Mouse (Mus musculus) monocyte, adult 5-6 weeks (primary cell): ENCODE results near the gene Ephb4. TPM values are rescaled to one million over a fixed set of nuclear protein-coding genes. Genes with fewer than 3 reads are reported as not detected.

ENCODE experiments used
- ATAC-seq: fragments of 153-309, 156-312 bp; replicated peaks from 2 replicates; pipeline ENCODE4 v1.8.0; 2017; ENCODE audit warnings: mild to moderate bottlenecking; ENCODE audit not compliant: low TSS enrichment, insufficient number of reproducible peaks, severe bottlenecking, poor library complexity, low FRiP score
- total RNA-seq: library from RNA; stranded (forward); fragments of 200-1000, 200-491, 200-594 nt; gene quantifications from 3 replicates; pipeline ENCODE4 v1.2.3, GENCODE M21; 2017

The Ephb4 gene
- total RNA-seq, 1 experiment from 2014 or later: not detected

GRCm38 (mm10) chr5:137350205-137351057, 522 bp downstream of the Ephb4 start:
- ATAC-seq: no peak

DNA sequence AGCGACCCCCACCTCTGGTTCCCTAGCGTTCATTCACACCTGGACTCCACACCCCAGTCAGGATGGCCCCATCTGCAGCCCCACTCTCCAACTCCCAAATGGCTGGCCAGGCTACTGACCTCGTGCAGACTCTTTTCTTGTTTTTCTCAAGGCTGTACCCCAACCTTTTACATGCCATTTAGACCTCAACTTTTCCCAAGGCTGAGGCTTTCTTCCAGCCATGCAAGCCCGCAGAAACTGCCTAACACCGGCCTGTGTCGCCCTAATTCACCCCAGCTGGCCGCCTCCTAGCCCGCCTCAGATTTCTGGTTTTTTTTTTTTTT, 1.1 kb downstream of the Ephb4 start:
- no peak for ATAC-seq

- no peak for ATAC-seq
Measured at GRCm38 (mm10) chr5:137351394-137351793, 1.5 kb downstream of the Ephb4 start.

DNA sequence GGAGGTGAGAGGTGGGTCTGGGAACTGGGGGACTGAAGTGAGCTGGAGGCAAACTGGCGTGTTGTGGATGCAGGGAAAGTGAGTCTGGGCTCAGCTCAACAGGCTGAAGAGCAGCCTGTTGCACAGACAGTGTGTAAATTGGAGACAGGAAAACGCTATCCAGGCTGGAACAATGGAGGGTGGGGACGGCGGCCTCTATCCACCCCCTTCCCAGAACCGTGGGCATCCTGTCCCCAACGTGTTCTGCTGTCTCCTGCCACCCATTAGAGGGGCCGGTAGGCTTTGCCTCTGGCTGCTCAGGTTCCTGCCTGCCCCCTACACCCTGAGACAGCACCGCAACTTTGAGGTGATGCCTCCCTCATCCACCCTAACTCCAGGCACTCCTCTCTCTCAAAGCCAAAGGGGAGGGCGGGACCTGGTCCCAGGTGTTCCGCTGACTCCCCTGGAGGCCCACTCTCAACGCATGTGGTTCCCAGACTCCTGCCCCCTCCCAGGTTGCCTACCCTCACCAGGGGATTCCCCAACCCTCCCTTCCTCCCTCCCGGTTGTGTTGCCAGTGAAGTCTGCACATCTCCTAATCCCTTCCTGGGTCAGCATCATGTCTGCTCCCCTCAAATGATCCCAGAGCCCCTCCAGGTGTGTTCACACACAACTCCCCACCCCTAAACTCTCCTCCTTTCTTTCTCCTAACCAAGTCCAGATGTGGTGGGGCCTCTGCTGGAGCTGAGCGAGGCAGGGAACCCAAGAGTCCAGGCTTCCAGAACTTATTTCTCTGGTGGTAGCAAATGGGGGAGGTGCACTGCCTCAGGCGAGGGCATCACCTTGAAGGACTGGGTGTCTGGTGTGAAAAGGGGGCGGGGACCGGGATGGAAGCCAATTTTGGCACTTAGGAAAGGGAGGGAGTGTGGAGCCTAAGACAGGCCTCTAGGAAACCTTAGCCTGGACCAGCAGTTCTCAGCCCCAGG, 2.4 kb downstream of the Ephb4 start:
- no peak for ATAC-seq

GRCm38 (mm10) chr5:137354091-137354490, 4.2 kb downstream of the Ephb4 start:
- ATAC-seq: no peak

GRCm38 (mm10) chr5:137358382-137358781, 8.5 kb downstream of the Ephb4 start:
- ATAC-seq: no peak

- no peak for ATAC-seq
Measured at GRCm38 (mm10) chr5:137369665-137370064, 19.8 kb downstream of the Ephb4 start.

- no peak for ATAC-seq
Measured at GRCm38 (mm10) chr5:137373371-137373950, 23.6 kb downstream of the Ephb4 start.

GRCm38 (mm10) chr5:137374521-137375080, 24.7 kb downstream of the Ephb4 start:
- no peak for ATAC-seq

DNA sequence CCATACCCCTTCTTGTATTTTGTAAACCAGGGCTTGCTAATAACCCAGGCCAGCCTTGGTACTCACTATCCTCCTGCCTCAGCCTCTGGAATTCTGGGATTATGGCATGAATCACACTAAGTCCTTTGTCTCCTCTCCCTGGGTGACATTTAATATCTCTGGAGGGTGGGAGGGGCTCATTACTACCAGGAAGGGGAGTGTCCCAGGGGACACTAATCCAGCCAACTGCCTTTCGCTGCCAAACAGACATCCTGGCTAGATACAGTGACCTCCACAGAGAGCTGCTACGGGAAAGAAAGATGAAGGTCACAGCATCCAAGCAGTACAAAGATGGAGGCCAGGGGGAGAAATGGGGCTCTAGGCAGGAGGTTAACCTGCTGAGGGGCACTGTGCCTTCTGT, 25.7 kb downstream of the Ephb4 start:
- no peak for ATAC-seq

DNA sequence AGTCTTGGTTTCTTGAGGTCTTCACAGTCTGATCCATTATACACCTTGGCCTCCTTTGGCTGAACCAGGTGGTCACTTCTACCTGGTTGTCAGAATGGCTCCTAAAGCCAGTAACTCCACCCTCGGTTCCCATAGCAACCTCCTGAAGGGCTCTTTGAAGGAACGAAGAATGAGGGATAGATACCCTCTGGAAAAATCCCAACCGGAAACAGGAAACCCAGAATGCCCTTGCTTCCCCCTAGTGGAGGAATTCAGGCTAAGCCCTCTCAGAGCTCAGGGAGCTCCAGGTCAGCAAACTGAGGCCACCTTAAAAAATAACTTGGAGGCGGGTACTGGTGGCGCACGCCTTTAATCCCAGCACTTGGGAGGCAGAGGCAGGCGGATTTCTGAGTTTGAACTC, 26.3 kb downstream of the Ephb4 start:
- no peak for ATAC-seq

DNA sequence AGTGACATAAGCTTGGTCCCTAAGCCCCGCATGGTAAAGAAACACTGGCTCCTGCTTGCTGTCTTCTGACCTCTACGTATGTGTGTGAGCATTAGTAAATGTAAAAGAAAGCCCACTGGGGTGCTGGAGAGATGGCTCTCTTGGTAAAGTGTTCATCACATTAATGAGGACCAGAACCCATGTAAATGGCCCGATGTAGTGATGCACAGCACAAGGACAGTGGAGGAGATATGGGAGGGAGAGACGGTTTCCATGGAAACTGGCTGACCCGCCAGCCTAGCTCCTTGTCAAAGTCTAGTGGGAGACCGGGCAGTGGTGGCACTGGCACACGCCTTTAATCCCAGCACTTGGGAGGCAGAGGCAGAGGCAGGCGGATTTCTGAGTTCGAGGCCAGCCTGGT, 26.8 kb downstream of the Ephb4 start:
- ATAC-seq: no peak

- ATAC-seq: no peak
Measured at GRCm38 (mm10) chr5:137377176-137377575, 27.3 kb downstream of the Ephb4 start.

- no peak for ATAC-seq
Measured at GRCm38 (mm10) chr5:137377603-137378002, 27.7 kb downstream of the Ephb4 start.

DNA sequence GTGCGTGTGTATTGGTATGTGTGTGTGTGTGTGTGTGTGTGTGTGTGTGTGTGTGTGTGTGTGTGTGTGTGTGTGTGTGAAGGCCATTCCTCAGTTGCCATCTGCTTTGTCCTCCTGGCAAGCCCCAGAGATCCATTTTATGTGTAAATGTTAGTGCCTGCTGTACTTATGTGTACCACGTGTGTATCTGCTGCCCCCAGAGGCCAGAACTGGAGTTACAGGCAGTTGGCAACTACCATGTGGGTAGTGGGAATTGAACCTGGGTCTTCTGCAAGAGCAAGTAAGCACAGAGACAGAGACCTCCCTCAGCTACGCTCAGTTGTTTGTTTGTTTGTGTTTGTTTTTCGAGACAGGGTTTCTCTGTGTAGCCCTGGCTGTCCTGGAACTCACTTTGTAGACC, 31.2 kb downstream of the Ephb4 start:
- ATAC-seq: no peak

DNA sequence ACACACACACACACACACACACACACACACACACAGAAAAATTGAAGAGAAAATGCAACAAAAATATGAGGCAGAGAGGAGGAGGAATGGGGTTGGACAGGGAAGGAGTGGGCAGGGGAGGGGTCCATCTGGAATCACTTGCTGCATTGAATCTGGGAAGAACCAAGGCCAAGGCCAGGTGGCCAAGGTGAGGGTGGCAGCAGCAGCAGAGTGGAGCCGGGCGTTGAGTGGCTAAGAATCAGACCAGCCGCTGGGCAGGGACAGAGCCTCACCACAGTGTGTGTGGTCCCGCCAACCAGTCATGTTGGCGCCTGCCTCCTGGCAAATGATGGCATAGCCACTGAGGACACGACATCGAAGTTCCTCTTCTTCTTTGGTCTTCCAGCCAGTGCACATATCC, 33.5 kb downstream of the Ephb4 start:
- no peak for ATAC-seq

DNA sequence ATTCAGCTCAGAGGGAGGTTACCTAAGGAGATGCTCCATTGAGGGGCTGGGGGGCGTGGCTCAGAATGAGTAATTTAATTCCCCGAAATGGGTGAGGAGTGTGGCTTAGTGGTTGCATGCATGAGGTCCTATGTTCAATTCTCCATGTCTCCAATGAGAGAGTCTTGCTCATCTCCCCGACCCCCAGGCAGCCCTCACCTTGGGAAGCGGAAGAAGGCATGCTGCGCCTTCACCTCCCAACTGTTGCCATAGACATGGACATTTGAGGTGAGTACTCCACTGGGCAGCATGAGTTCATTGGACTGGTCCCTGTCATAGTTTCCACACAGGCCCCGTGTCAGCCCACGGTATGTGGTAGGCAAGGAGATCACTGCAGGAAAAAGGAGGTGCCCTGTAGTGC, 36.8 kb downstream of the Ephb4 start:
- ATAC-seq: no peak

DNA sequence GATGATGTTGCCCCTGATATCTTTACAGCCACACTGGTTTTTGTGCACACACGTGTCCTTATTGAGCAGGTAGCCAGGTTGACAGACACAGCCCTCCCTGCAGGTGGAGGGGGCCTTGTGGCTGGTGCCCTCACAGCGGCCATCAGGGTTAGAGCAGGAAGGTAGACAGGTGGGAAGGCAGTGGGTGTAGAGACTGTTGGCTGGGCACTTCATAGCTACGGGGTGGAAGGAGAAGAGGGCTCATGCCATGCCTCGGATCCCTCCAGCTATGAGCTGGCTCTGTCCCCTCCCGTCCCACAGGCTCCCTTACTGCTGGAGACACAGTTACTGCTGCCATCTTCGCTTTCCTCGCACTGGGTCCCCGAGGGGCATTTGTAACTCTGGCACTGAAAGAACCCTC, 41.7 kb downstream of the Ephb4 start:
- 0 out of 2 replicates have a peak, but pooled peaks have one; percentile 9 for ATAC-seq

- no peak for ATAC-seq
Measured at GRCm38 (mm10) chr5:137394456-137394855, 44.5 kb downstream of the Ephb4 start.
